Mouse (Mus musculus): ENCODE data around the gene Cd5.

DNA sequence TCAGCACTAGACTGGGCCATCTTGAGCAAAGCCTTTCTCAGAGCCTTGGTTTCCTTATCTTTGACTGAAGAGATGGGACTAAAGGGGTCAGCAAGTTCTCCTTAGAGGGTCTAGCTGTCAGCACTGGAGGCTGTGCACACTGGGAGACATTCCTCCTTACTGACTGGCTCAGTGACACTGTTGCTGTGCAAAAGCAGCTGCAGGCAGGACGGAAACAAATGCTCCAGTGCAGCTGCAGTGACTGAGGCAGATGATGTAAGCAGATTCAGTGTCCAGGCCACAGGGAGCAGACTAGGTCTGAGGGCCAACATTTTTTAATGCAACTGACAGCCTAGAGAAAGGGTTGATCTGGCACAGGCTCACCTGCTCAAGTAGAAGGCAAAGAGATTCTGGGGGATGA is 65.5 kb downstream of the Cd5 start:
- no peak for TF ChIP-seq POLR2A (IDR thresholded peaks at IDR 0.05; ENCODE audit: low read depth, low read length)
- TF ChIP-seq CTCF (IDR thresholded peaks at IDR 0.05; ENCODE audit: extremely low read depth, insufficient read length, insufficient replicate concordance, low read depth, low read length): no peak
